Mouse (Mus musculus) brain, adult 2 months (tissue): ENCODE data around the gene Etaa1.
"Not testable (repeated sequence)": the region's sequence is repeated elsewhere in the genome, so short reads cannot be mapped to it uniquely, and the experiment has no call there.

Experiments
- DNase-seq: peaks from one replicate; pipeline ENCODE4 v3.0.0; 2011; ENCODE audit warnings: low read depth, low spot score

Etaa1 gene

GRCm38 (mm10) chr11:17953231-17954134 is at the start of gene Etaa1:
Gene Etaa1 (minus strand): TSS chr11:17953875.
- DNase-seq = peak; percentile 97

DNA sequence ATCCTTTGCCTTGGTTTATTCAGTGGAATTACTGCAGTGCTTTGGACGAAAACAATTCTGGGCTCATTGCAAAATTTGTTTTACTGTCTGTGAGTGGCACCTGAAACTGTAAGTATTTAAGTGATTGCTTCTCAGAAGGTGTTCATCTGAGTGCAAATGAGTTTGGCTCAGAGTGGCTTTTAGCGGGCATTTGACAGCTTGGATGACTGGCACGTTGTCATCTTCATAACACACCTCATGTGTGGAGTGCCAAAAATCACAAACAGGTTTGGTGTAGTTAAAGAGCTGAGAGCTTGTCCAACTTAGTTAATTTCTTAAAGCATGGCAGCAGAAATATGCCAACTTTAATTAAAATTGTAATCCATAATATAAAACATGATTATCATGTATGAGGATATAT is 40.5 kb upstream of the Etaa1 start:
- peak; percentile 1 for DNase-seq

- no peak for DNase-seq
Measured at GRCm38 (mm10) chr11:17992311-17992710, 38.6 kb upstream of the Etaa1 start.

- DNase-seq = no peak
Measured at GRCm38 (mm10) chr11:17983331-17983730, 29.7 kb upstream of the Etaa1 start.

- no peak for DNase-seq
Measured at GRCm38 (mm10) chr11:17981246-17981645, 27.6 kb upstream of the Etaa1 start.

GRCm38 (mm10) chr11:17975581-17975980 is 21.9 kb upstream of the Etaa1 start:
- no peak for DNase-seq

GRCm38 (mm10) chr11:17952791-17953190 is 884 bp downstream of the Etaa1 start:
- DNase-seq = peak; percentile 31

GRCm38 (mm10) chr11:17951336-17951735 is 2.3 kb downstream of the Etaa1 start:
- DNase-seq = peak; percentile 26

- no peak for DNase-seq
Measured at GRCm38 (mm10) chr11:17939168-17939567, 14.5 kb downstream of the Etaa1 start.

DNA sequence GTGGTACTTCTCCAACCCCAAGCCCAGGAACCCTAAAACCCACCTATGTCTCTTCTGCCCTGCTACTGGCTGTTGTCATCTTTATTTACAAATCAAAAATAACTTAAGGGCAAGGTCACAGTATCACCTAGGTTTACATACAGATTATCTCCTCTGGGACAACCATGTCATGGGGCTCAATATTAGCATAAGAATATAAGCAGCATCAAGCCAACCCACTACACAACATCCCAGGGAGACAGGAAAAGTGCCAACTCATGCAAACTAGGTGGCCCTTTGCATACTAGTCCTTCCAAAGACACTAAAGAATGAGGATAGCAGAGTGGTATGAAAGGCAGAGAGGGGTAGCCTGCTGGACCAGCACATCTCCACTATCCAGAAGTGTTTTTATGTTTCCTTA is 15.7 kb downstream of the Etaa1 start:
- DNase-seq = no peak

GRCm38 (mm10) chr11:17917905-17918304 is 35.8 kb downstream of the Etaa1 start:
- DNase-seq = no peak

- no peak for DNase-seq
Measured at GRCm38 (mm10) chr11:17917101-17917500, 36.6 kb downstream of the Etaa1 start.

DNA sequence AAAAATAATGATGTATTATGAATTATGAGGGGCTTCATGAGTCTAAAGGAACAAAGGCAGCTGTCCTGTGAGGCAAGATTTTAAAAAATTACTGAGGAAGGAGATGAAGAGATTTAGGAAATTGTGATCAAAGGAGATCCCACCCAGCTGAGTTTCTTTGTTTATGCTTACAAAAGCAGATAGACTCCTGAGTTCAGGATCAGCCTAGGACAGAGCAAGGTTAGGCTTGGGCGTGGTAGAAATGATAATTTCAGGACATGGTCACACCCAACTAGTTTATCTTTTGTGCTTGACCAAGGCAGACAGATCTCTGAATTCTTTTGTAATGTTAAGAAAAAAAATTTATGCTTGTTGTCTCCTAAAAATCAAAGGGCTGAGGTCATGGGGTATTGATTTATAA is 37.2 kb downstream of the Etaa1 start:
- DNase-seq = no peak

- DNase-seq = not testable (repeated sequence)
Measured at GRCm38 (mm10) chr11:17900996-17901395, 52.7 kb downstream of the Etaa1 start.
